Mouse (Mus musculus): ENCODE results near the gene Gm10160. TPM values are rescaled to one million over a fixed set of nuclear protein-coding genes. Genes with fewer than 3 reads are reported as not detected.
A peak's percentile ranks its signal among the peaks of the same experiment; 100 is the strongest.

The Gm10160 gene
- total and polyA plus RNA-seq, 3 experiments: not detected

DNA sequence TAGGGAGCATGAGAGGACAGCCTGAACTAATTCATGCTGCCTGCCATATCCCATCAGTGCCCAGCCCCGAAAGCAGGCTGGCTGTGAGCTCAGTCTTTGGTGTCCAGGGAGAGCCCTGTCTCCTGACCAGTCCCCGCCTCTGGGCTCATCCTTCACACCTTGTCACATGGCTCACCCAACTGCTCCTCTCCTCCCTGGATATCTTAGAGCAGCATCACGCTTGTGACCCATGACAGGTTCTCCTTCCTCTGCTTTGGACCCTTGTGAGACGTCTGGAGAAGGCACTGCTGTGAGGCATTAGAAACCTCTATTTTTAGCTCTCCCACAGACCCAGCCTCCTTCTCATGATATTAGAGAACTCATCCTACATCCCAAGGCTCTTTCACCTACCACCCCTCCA is 6.3 kb upstream of the Gm10160 start:
- intact Hi-C loops (cut with DNase I): loop anchor here (2.0 kb wide), 2 partner anchors 33 to 73 kb away; partner anchors contain the start of genes 3110040N11Rik and Btbd1
- TF ChIP-seq CTCF (IDR thresholded peaks at IDR 0.05) (no peak), POLR2A (IDR thresholded peaks at IDR 0.05; ENCODE audit: insufficient read depth, low read depth, low read length) (no peak), EP300 (IDR thresholded peaks at IDR 0.05; ENCODE audit: insufficient read depth, low read depth, low read length) (no peak)
- no peak overlapping the region for H3K9ac ChIP-seq (ENCODE audit: low read depth, low read length)
- H3K36me3 ChIP-seq (ENCODE audit: control insufficient read depth, insufficient read depth, low read length): no peaks in the 10 kb centered on the region
- no peak overlapping the region for H3K4me3 ChIP-seq
- no peak for DNase-seq
- H3K27ac ChIP-seq: peak overlapping the region; percentile 80; the same call in 1 of the 2 replicates
- H3K27me3 ChIP-seq (ENCODE audit: control insufficient read depth, insufficient read depth, low read length): no peaks in the 10 kb centered on the region
- 78% methylated on average over 4 of the region's 4 CpGs for WGBS
- H3K4me1 ChIP-seq (ENCODE audit: control insufficient read depth, insufficient read depth, low read length): peaks cover 9% of the 10 kb centered on the region
- no peaks in the 10 kb centered on the region for H3K79me2 ChIP-seq (replicated peaks; ENCODE audit: control insufficient read depth, insufficient read depth, low read length)

DNA sequence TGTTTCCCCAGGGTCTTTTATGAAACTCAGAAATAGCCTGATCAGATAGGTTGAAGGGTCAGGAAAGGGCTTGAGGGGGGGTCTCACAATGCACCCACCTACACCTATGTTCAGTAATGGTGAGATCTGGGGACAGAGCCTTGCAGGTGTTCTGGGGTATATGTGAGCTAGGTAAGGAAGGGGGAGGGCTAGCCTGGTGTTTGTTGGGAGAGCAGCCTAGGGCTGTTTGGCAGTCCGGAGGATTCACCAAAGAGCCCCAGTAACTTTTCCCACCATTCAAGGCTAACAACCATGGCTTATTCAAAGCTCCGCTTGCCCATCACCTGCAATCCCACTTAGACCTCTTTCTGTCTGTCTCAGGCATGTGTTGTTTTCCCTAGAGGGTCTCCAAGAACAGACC is 5.9 kb upstream of the Gm10160 start:
- Histone ChIP-seq H3K9ac (ENCODE audit: low read depth, low read length) (no peak overlapping the region), H3K4me1 (ENCODE audit: control insufficient read depth, insufficient read depth, low read length) (peaks cover 9% of the 10 kb centered on the region), H3K27ac (no peak overlapping the region; the same call in 1 of the 2 replicates), H3K4me3 (no peak overlapping the region), H3K27me3 (ENCODE audit: control insufficient read depth, insufficient read depth, low read length) (no peaks in the 10 kb centered on the region), H3K79me2 (replicated peaks; ENCODE audit: control insufficient read depth, insufficient read depth, low read length) (no peaks in the 10 kb centered on the region), H3K36me3 (ENCODE audit: control insufficient read depth, insufficient read depth, low read length) (no peaks in the 10 kb centered on the region)
- 92% methylated on average over 2 of the region's 2 CpGs for WGBS
- TF ChIP-seq CTCF (IDR thresholded peaks at IDR 0.05) (no peak), POLR2A (IDR thresholded peaks at IDR 0.05; ENCODE audit: insufficient read depth, low read depth, low read length) (no peak), EP300 (IDR thresholded peaks at IDR 0.05; ENCODE audit: insufficient read depth, low read depth, low read length) (no peak)
- DNase-seq: no peak
- intact Hi-C loops (cut with DNase I): no loop called here

DNA sequence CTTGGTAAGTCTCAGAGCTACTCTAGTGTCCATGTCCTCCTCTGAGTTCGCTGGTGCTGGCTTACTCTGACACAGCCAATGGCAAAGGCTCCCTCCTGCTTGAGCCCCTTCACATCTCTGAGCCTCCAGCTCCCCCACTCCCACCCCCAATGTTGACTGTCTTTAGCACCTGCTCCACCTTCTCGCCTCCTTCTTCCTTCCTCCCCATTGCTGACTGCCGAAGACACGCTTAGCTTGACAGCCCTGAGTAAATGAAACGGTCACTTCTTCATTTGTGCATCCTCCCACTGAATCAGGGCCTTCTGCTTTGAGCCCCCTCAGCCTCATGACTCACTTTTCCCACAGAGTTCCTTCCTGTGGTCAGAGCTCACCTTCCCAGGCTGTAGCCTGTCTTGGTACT is 5.4 kb upstream of the Gm10160 start:
- no peaks in the 10 kb centered on the region for H3K27me3 ChIP-seq (ENCODE audit: control insufficient read depth, insufficient read depth, low read length)
- TF ChIP-seq EP300 (IDR thresholded peaks at IDR 0.05; ENCODE audit: insufficient read depth, low read depth, low read length) (no peak), CTCF (IDR thresholded peaks at IDR 0.05) (no peak), POLR2A (IDR thresholded peaks at IDR 0.05; ENCODE audit: insufficient read depth, low read depth, low read length) (no peak)
- no peak overlapping the region for H3K4me3 ChIP-seq
- H3K79me2 ChIP-seq (replicated peaks; ENCODE audit: control insufficient read depth, insufficient read depth, low read length): no peaks in the 10 kb centered on the region
- WGBS: 49% methylated on average over 5 of the region's 5 CpGs
- peaks cover 9% of the 10 kb centered on the region for H3K4me1 ChIP-seq (ENCODE audit: control insufficient read depth, insufficient read depth, low read length)
- no peak overlapping the region for H3K9ac ChIP-seq (ENCODE audit: low read depth, low read length)
- no peaks in the 10 kb centered on the region for H3K36me3 ChIP-seq (ENCODE audit: control insufficient read depth, insufficient read depth, low read length)
- peak; percentile 19 to 27 for DNase-seq
- H3K27ac ChIP-seq: no peak overlapping the region; the same call in 1 of the 2 replicates
- intact Hi-C loops (cut with DNase I): no loop called here

DNA sequence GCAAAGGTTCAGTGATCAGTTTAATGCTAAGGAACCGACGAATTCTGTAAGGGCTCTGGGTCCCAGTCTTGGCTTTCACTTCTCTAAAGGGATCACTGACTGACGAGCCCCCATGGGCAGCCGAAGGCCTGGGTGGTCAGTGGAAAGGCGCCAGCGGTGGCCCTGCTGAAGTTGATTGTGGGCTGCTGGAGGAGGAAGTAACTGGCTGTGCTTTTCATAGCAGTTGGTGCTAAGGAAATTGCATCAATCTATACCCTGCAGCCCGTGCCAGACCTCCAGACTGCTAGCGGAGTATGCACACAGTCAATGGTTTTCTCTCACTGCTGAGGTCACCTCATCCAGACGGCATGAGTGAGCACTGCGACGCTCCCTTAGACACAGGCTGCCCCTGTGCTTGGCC is 4.5 kb upstream of the Gm10160 start:
- 39% methylated on average over 11 of the region's 11 CpGs for WGBS
- Histone ChIP-seq H3K79me2 (replicated peaks; ENCODE audit: control insufficient read depth, insufficient read depth, low read length) (no peaks in the 10 kb centered on the region), H3K27ac (peak overlapping the region; percentile 60), H3K9ac (ENCODE audit: low read depth, low read length) (peak overlapping the region; percentile 7; the same call in 1 of the 2 replicates), H3K4me1 (ENCODE audit: control insufficient read depth, insufficient read depth, low read length) (peaks cover 9% of the 10 kb centered on the region), H3K27me3 (ENCODE audit: control insufficient read depth, insufficient read depth, low read length) (no peaks in the 10 kb centered on the region), H3K4me3 (peak overlapping the region; percentile 67; the same call in 1 of the 2 replicates), H3K36me3 (ENCODE audit: control insufficient read depth, insufficient read depth, low read length) (no peaks in the 10 kb centered on the region)
- DNase-seq: peak; percentile 55 to 75
- intact Hi-C loops (cut with DNase I): no loop called here
- TF ChIP-seq POLR2A (IDR thresholded peaks at IDR 0.05; ENCODE audit: insufficient read depth, low read depth, low read length): peak; percentile 20; the same call in 1 of the 2 replicates
- no peak for TF ChIP-seq CTCF (IDR thresholded peaks at IDR 0.05)
- no peak for TF ChIP-seq EP300 (IDR thresholded peaks at IDR 0.05; ENCODE audit: insufficient read depth, low read depth, low read length)

DNA sequence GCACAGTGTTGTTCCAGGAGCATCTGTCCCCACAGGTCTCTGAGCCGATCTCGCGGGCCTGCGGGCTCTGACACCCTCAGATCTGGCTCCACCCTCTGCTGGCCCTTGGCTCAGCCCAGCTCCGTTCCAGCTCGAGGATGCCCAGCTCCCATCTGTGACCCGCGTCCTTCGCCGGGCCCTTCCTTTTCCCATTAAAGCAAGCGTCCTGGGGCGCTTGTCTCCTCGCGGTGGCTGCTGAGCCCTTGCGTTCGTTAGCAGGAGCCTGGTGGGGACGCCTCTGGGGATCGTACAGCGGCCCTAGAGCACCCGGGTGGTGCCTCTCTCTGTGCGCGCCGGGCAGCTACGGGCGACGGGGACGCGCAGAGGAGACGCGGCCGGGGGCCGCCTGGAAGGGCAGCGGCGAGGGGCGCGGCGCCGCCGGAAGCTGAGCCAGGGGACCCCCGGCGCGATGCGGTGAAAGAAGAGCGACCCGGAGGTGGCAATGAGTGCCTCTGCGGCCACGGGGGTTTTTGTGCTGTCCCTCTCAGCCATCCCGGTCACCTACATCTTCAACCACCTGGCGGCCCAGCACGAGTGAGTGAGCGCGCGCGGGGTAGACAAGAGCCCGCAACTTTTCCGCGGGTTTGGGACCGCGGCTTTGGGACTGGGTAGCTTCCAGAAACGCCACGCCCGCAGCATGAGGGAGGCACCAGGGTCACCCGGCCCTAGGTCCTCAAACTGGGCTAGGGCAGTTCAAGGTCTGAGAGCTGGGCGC is 3.6 kb upstream of the Gm10160 start, which contains the start of gene Tm6sf1:
Gene Tm6sf1 (plus strand): TSS at position 34 of the 754 bp plus-strand sequence.
- peak within 1 kb of the TSS; percentile 60 for H3K27ac ChIP-seq
- peak; percentile 65 to 71 for DNase-seq
- WGBS: under 1% methylated on average over 64 of the region's 64 CpGs
- peak within 1 kb of the TSS; percentile 47 for H3K9ac ChIP-seq (ENCODE audit: low read depth, low read length)
- peaks cover 9% of the 10 kb centered on the region for H3K4me1 ChIP-seq (ENCODE audit: control insufficient read depth, insufficient read depth, low read length)
- intact Hi-C loops (cut with DNase I): no loop called here
- H3K27me3 ChIP-seq (ENCODE audit: control insufficient read depth, insufficient read depth, low read length): no peaks in the 10 kb centered on the region
- no peaks in the 10 kb centered on the region for H3K79me2 ChIP-seq (replicated peaks; ENCODE audit: control insufficient read depth, insufficient read depth, low read length)
- no peak for TF ChIP-seq EP300 (IDR thresholded peaks at IDR 0.05; ENCODE audit: insufficient read depth, low read depth, low read length)
- peak; percentile 42; the same call in 1 of the 2 replicates for TF ChIP-seq POLR2A (IDR thresholded peaks at IDR 0.05; ENCODE audit: insufficient read depth, low read depth, low read length)
- no peak for TF ChIP-seq CTCF (IDR thresholded peaks at IDR 0.05)
- H3K4me3 ChIP-seq: peak within 1 kb of the TSS; percentile 67
- H3K36me3 ChIP-seq (ENCODE audit: control insufficient read depth, insufficient read depth, low read length): no peaks in the 10 kb centered on the region

DNA sequence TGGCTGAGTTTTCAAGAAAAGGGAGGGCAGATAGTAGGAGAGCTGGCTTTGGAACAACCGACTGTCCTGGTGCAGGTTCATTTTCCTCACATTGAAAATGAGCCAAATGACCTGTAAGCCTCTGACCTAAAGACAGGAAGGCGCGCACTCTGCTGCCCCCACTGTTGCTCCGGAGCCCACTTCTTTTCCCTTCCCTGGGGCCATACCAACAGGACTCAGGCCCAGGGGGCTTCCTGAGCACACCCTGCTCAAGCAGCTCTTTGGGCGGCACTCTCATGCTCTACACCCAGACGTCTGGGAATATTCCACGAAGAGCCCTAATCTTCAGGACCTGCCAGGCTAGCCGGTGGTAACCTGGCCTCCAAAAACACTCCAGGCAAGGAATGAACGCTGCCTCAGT is 2.6 kb upstream of the Gm10160 start:
- no peak overlapping the region for H3K27ac ChIP-seq
- no peak for DNase-seq
- H3K36me3 ChIP-seq (ENCODE audit: control insufficient read depth, insufficient read depth, low read length): no peaks in the 10 kb centered on the region
- H3K79me2 ChIP-seq (replicated peaks; ENCODE audit: control insufficient read depth, insufficient read depth, low read length): no peaks in the 10 kb centered on the region
- intact Hi-C loops (cut with DNase I): no loop called here
- WGBS: 35% methylated on average over 9 of the region's 9 CpGs
- TF ChIP-seq EP300 (IDR thresholded peaks at IDR 0.05; ENCODE audit: insufficient read depth, low read depth, low read length): no peak
- no peak for TF ChIP-seq POLR2A (IDR thresholded peaks at IDR 0.05; ENCODE audit: insufficient read depth, low read depth, low read length)
- no peak for TF ChIP-seq CTCF (IDR thresholded peaks at IDR 0.05)
- H3K27me3 ChIP-seq (ENCODE audit: control insufficient read depth, insufficient read depth, low read length): no peaks in the 10 kb centered on the region
- peaks cover 6% of the 10 kb centered on the region for H3K4me1 ChIP-seq (ENCODE audit: control insufficient read depth, insufficient read depth, low read length)
- no peak overlapping the region for H3K9ac ChIP-seq (ENCODE audit: low read depth, low read length)
- H3K4me3 ChIP-seq: no peak overlapping the region
